Mouse (Mus musculus) stomach, postnatal 0 days (tissue): ENCODE measurements around the gene Smarcd2.
A peak's percentile ranks its signal among the peaks of the same experiment; 100 is the strongest.

ENCODE experiments used
- CTCF ChIP-seq: IDR thresholded peaks from 2 replicates; pipeline ENCODE4 v1.5.1; 2016; ENCODE audit warnings: antibody characterized with exemption, low read depth, mild to moderate bottlenecking, moderate library complexity
- EP300 ChIP-seq: optimal IDR thresholded peaks from 2 replicates; pipeline ENCODE3; 2016; ENCODE audit warnings: antibody characterized with exemption

DNA sequence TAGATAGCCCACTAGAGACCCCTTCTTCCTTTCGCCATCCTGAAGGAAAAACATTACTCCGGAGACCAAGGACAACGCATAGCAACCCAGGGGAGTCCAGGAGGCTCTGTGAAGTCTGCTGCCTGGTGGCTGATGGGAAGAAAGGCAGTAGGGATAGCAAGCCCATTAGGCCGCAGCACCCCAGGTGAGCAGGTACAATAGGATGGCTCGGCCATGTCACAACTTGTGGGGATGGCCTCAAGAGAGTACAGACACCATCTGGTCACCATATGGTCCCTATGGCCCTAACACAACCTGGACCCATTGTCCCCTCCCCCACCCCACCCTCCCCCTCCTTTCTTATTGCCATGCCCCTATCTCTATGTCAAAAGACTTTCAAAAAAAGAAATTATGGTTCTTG is 4.9 kb downstream of the Smarcd2 start:
- TF ChIP-seq CTCF (0 out of 2 replicates have a peak, but pooled peaks have one; percentile 18), EP300 (no peak)
